Mouse (Mus musculus) limb, embryonic 14.5 days (tissue): Measurements from ENCODE around the gene Sptbn1. TPM values are rescaled to one million over a fixed set of nuclear protein-coding genes. Genes with fewer than 3 reads are reported as not detected.

Experiments used
- ATAC-seq: fragments of 200-750 bp; cut with Nextera tagmentation; 2 replicates; pipeline ENCODE4 v1.8.0; 2017; ENCODE audit warnings: low read depth, moderate number of reproducible peaks, moderate TSS enrichment; ENCODE audit not compliant: low FRiP score
- DNase-seq: peaks from one replicate; pipeline ENCODE4 v3.0.0-alpha.2; 2015; ENCODE audit warnings: low spot score
- H3K27ac ChIP-seq: fragments of 300-500 bp; sonication (generic); replicated peaks from 2 replicates; pipeline ENCODE4 v1.5.1; 2014; ENCODE audit warnings: low read depth, mild to moderate bottlenecking, low read length, moderate library complexity, mixed read lengths
- H3K27me3 ChIP-seq: fragments of 300-500 bp; sonication (generic); 2 replicates; pipeline ENCODE4 v1.6.1; 2014; ENCODE audit warnings: low read length, mixed read lengths; ENCODE audit not compliant: control insufficient read depth, insufficient read depth
- H3K36me3 ChIP-seq: fragments of 300-500 bp; sonication (generic); 2 replicates; pipeline ENCODE4 v1.6.1; 2014; ENCODE audit warnings: mild to moderate bottlenecking, low read length, moderate library complexity, mixed read lengths; ENCODE audit not compliant: control insufficient read depth, insufficient read depth
- H3K4me1 ChIP-seq: fragments of 300-500 bp; sonication (generic); 2 replicates; pipeline ENCODE4 v1.6.1; 2014; ENCODE audit warnings: antibody characterized with exemption, low read length, mixed read lengths; ENCODE audit not compliant: control insufficient read depth, insufficient read depth
- H3K4me2 ChIP-seq: fragments of 300-500 bp; sonication (generic); replicated peaks from 2 replicates; pipeline ENCODE4 v1.6.1; 2014; ENCODE audit warnings: low read depth, mild to moderate bottlenecking, low read length, moderate library complexity; ENCODE audit not compliant: severe bottlenecking
- H3K4me3 ChIP-seq: fragments of 300-500 bp; sonication (generic); replicated peaks from 2 replicates; pipeline ENCODE4 v1.5.1; 2014; ENCODE audit warnings: low read length
- H3K9ac ChIP-seq: fragments of 300-500 bp; sonication (generic); 2 replicates; pipeline ENCODE4 v1.6.1; 2014; ENCODE audit warnings: mild to moderate bottlenecking, low read depth, low read length, moderate library complexity; ENCODE audit not compliant: severe bottlenecking
- H3K9me3 ChIP-seq: fragments of 300-500 bp; sonication (generic); 2 replicates; pipeline ENCODE4 v1.6.1; 2016; ENCODE audit warnings: low read length; ENCODE audit not compliant: control insufficient read depth
- POLR2A ChIP-seq: fragments of 200-500 bp; IDR thresholded peaks from 2 replicates; pipeline ENCODE4 v1.8.0; 2012; ENCODE audit warnings: inconsistent platforms, mild to moderate bottlenecking, moderate library complexity, borderline replicate concordance; ENCODE audit not compliant: insufficient read depth, insufficient read length; ENCODE audit errors: extremely low read depth
- WGBS: fragments of 180-500 bp; shearing (Covaris S2); extraction: QIAGEN DNeasy Blood & Tissue Kit; methylation state at CpG from one replicate; pipeline ENCODE4 v1.1.7; 2014; 5-methylcytosine and 5-hydroxymethylcytosine counted together
- polyA plus RNA-seq, 2 experiments: library from polyadenylated mRNA; depleted of rRNA in 1 of 2; stranded (reverse) in 1 of 2; unstranded in 1 of 2; fragments of >200 nt; fragmentation: Nextera tagmentation in 1 of 2; extraction: Ambion mirVana in 1 of 2; gene quantifications; 2 replicates each; pipeline versions ENCODE4 v1.2.1 to v1.2.3; 2012 to 2014

Sptbn1 gene
- polyA plus RNA-seq (2012; rRNA removed) (92.0 and 101 TPM in 2 replicates), polyA plus RNA-seq (2014; fragmentation: Nextera tagmentation; extraction: Ambion mirVana) (117 and 120 TPM in 2 replicates)

DNA sequence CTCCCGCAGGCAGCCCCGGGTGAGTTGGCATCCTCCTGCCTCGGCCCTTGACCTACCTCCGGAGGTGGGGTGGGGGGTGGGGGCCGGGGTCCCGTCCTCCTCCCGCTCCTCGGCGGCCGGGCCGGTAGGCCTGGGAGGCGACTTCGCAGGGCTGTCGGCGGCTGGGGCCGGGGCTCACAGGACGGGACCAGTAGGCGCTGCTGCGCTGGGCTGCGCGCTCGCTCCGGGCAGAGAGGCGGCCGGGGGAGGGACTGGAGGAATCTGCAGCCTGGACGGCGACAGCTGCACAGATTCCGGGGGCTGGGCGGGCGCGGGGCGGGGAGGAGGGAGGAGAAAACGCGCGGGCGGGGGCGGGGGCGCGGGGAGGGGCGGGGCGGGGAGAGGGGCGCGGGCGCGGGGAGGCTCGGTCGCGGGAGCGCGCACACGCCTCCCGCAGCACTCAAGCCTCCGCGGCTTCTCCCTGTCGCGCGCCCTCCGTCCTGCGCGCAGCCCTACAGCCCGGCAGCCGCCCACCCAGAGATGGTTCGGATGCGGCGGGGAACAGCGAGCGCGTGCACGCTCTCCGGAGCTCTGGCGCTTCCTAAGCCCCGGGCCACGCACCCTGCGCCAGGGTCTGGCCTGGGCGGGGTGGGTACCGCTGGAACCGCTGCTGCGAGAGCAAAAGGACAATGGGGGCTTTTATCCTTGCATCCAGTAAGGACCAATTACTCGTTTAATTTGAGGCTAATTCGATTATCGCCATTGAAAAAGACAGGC lies at the start of gene Sptbn1:
Sptbn1 (minus strand) TSS at position 284 of the 756 bp plus-strand sequence.
- 0 out of 2 replicates have a peak, but pooled peaks have one; percentile 24 for TF ChIP-seq POLR2A
- H3K9ac ChIP-seq = peak within 1 kb of the TSS; percentile 93
- ATAC-seq (peak; percentile 94), DNase-seq (peak; percentile 88)
- H3K9me3 ChIP-seq = no peaks in the 10 kb centered on the region
- no peaks in the 10 kb centered on the region for H3K27me3 ChIP-seq
- 0% methylated on average over 38 of the region's 81 CpGs for WGBS
- H3K27ac ChIP-seq = peak within 1 kb of the TSS; percentile 92
- H3K4me1 ChIP-seq = peaks cover 19% of the 10 kb centered on the region
- peak within 1 kb of the TSS; percentile 94 for H3K4me2 ChIP-seq
- peak within 1 kb of the TSS; percentile 96 for H3K4me3 ChIP-seq
- H3K36me3 ChIP-seq = no peaks in the 10 kb centered on the region

DNA sequence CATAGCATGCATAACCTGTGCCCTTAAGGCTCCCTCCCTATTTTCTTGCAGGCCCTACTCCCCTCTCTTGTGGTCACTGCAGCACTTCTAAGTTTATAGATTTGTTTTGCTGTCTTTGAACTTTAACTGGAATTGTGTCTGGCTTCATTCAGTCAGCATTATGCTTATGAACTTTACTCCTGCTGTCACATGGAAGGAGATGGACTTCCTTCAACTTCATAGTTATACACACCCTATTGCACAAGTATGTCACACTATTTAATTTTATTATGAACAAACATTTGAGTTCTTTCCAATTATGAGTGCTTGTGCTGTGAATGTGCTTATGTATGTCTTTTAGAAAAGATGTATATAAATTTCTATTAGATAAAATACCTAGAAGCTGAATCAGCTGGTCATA lies 26.3 kb upstream of the Sptbn1 start:
- H3K27me3 ChIP-seq = no peaks in the 10 kb centered on the region

DNA sequence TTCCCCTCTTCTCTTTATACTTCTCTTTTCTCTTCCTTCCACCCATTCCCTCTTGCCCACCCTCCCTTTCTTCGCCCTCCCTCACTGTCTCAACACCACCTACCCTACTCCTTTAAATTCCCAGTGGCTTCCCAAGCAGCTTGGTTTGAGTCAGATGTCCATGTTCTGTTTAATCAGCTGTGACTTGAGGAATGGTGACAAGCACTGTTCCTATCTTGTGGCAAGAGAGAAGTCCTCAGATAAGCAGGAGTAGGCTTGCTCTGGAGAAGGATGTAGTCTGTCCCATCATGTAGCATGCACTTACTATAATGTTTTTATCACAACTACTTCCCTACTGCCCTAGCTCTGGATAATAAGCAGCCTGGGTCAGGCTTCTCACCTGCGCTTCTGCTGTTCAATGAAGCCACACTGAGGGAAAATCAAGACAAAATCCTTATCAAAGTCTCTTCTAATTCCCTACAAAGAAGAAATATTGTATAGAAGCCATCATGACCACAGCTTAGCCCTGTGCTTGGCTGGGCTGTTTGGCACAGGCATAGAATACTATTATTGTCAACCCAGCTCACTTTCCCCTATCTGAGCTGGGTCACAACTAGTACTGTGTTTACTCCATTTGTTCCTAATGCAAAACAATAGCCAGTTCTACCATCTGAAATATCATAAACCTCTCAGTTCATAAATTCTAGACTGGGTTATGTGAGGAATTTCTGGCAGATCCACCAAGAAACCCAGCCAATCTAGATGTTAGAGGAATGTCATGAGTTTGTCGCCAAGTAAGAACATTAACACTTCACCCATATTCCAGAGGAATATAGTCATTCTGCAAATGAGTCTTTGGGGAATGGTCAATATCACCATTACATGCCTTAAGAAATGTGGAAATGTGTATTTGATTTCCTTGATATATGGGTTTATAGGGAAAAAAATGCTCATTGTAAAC lies 24.5 kb upstream of the Sptbn1 start:
- H3K36me3 ChIP-seq = no peaks in the 10 kb centered on the region
- no peak overlapping the region for H3K9ac ChIP-seq
- no peaks in the 10 kb centered on the region for H3K9me3 ChIP-seq
- H3K4me3 ChIP-seq = no peak overlapping the region
- ATAC-seq (no peak), DNase-seq (peak; percentile 53)
- no peaks in the 10 kb centered on the region for H3K27me3 ChIP-seq
- H3K27ac ChIP-seq = no peak overlapping the region
- TF ChIP-seq POLR2A = no peak
- no peak overlapping the region for H3K4me2 ChIP-seq
- 86% methylated on average over 3 of the region's 3 CpGs for WGBS
- no peaks in the 10 kb centered on the region for H3K4me1 ChIP-seq

More for the DNA sequence above, 26.3 kb upstream of the Sptbn1 start:
- Histone ChIP-seq H3K27ac (no peak overlapping the region), H3K9ac (no peak overlapping the region), H3K4me3 (no peak overlapping the region), H3K4me1 (no peaks in the 10 kb centered on the region), H3K36me3 (no peaks in the 10 kb centered on the region), H3K9me3 (no peaks in the 10 kb centered on the region), H3K4me2 (no peak overlapping the region)
- TF ChIP-seq POLR2A = no peak
- ATAC-seq (no peak), DNase-seq (no peak)

DNA sequence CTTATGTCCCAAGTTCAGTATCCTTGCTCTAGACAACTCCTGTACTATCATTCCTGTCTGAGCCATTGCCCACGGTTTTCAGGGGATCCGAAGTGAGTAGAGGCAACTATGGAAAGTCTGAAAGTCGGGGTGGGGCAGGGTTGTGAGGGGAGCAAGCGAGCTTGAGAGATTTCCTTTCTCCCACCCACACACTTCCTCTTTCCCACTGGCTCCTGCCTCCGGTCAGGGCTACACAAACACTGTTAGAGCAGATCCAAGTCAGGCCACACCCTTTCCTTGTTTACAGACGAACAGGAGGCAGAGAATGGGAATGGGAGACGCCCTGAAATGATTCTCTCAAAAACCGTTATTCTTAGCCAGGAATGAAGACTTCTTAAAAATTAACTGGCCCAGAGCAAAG lies 23.2 kb upstream of the Sptbn1 start:
- H3K27ac ChIP-seq = 0 out of 2 replicates have a peak overlapping the region, but pooled peaks have one; percentile 21

More for the DNA sequence above, 23.2 kb upstream of the Sptbn1 start:
- no peaks in the 10 kb centered on the region for H3K27me3 ChIP-seq
- no peaks in the 10 kb centered on the region for H3K36me3 ChIP-seq
- no peaks in the 10 kb centered on the region for H3K4me1 ChIP-seq
- no peak overlapping the region for H3K9ac ChIP-seq
- H3K4me3 ChIP-seq = no peak overlapping the region
- 51% methylated on average over 8 of the region's 8 CpGs for WGBS
- DNase-seq = peak; percentile 11
- peak; percentile 26; the same call in 1 of the 2 replicates for ATAC-seq
- H3K4me2 ChIP-seq = no peak overlapping the region
- H3K9me3 ChIP-seq = no peaks in the 10 kb centered on the region
- TF ChIP-seq POLR2A = no peak
